Mouse (Mus musculus): ENCODE measurements around the gene Slc35d3.

The Slc35d3 gene

GRCm38 (mm10) chr10:19834222-19834621 is 17.0 kb downstream of the Slc35d3 start:
- DNase-seq (ENCODE audit: low spot score) = no peak

- no peak for DNase-seq (ENCODE audit: low spot score)
Observed at GRCm38 (mm10) chr10:19831072-19831849, 20.0 kb downstream of the Slc35d3 start.

- no peak for DNase-seq (ENCODE audit: low spot score)
Observed at GRCm38 (mm10) chr10:19820986-19821385, 30.3 kb downstream of the Slc35d3 start.

- no peak for DNase-seq (ENCODE audit: low spot score)
Observed at GRCm38 (mm10) chr10:19818723-19819355, 32.4 kb downstream of the Slc35d3 start.

- no peak for DNase-seq (ENCODE audit: low spot score)
Observed at GRCm38 (mm10) chr10:19815371-19815770, 35.9 kb downstream of the Slc35d3 start.

DNA sequence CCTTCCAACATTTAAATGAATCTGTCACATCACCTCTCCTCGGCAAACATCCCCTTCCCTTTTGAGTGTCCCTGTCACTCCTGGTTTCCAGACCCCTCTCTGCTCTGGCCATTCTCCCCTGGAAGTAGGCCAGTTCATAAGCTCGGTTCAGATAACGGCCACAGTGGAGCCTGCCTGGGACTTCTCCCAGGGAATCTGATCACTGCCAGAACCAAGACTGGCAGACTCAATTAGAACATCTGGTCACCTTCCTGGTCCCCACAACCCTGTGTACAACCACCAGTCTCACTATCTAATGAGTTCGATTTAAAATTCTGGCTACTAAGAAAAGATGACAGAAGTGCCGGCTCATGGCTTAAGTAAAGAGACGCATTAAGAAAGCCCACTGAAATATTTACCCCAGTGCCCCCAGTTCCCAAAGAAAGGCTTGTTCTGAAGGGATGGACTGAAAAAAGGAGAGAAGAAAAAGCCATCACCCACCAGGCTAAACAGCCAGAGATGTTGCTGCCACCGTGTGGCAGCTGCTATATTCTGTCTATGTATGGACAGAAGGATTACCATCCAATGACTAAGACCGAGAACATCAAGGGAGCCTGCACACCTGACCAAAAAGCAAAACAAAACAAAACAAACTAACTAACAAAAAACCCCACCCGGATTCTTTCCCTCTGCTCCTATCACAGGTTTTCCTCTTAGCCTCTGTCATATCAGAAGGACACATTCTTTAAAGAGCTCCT is 39.7 kb downstream of the Slc35d3 start:
- peak; percentile 64 for DNase-seq (ENCODE audit: low spot score)

- no peak for DNase-seq (ENCODE audit: low spot score)
Observed at GRCm38 (mm10) chr10:19804763-19805162, 46.5 kb downstream of the Slc35d3 start.

- DNase-seq (ENCODE audit: low spot score) = no peak
Observed at GRCm38 (mm10) chr10:19802958-19803357, 48.3 kb downstream of the Slc35d3 start.

Data from MN1 (cell line).